Comparison of ENCODE assay signal across 11 mouse cellular contexts in genomic region chr7:67716213-67716878, GRCm38 (mm10). TPM values are rescaled to one million over a fixed set of nuclear protein-coding genes. Genes with fewer than 3 reads are reported as not detected.
DNase-seq lines count a peak whose midpoint lies in the region; ATAC-seq and TF ChIP-seq lines count a peak whose summit lies in the region.
"Had no signal": no experiment of that assay in that cellular context is flagged by ENCODE, and none has a peak within 500 bp of the region (broad histone marks: within the 10 kb centered on the region; RNA-seq: fewer than 3 reads in every experiment).

No protein-coding gene starts in this region.

- no peak overlapping the region for H3K4me2 ChIP-seq in forebrain, postnatal 0 days (ENCODE audit: low read depth)
- no peak overlapping the region for H3K4me2 ChIP-seq in forebrain, embryonic 15.5 days (replicated peaks)
- no peak overlapping the region for H3K4me2 ChIP-seq in liver, embryonic 11.5 days
- H3K4me2 ChIP-seq in liver, embryonic 12.5 days: no peak overlapping the region
- H3K4me2 ChIP-seq in embryonic facial prominence, embryonic 14.5 days (ENCODE audit: low read depth, low read length): no peak overlapping the region
- H3K4me2 ChIP-seq: heart, embryonic 15.5 days; kidney, embryonic 15.5 days had no signal

- no peak for TF ChIP-seq CTCF in forebrain, postnatal 0 days (IDR thresholded peaks at IDR 0.05; ENCODE audit: low read depth)

- no peaks in the 10 kb centered on the region for H3K9me3 ChIP-seq in forebrain, postnatal 0 days (ENCODE audit: low read length)
- no peaks in the 10 kb centered on the region for H3K9me3 ChIP-seq in forebrain, embryonic 15.5 days
- no peaks in the 10 kb centered on the region for H3K9me3 ChIP-seq in liver, embryonic 11.5 days (ENCODE audit: control insufficient read depth, low read length)
- no peaks in the 10 kb centered on the region for H3K9me3 ChIP-seq in liver, embryonic 12.5 days (replicated peaks)
- peaks cover 8% of the 10 kb centered on the region for H3K9me3 ChIP-seq in embryonic facial prominence, embryonic 14.5 days (ENCODE audit: control insufficient read depth, low read length)
- H3K9me3 ChIP-seq: heart, embryonic 15.5 days had no signal

- no peak overlapping the region for H3K4me3 ChIP-seq in forebrain, postnatal 0 days (ENCODE audit: low read depth, low read length)
- no peak overlapping the region for H3K4me3 ChIP-seq in forebrain, embryonic 15.5 days
- no peak overlapping the region for H3K4me3 ChIP-seq in liver, embryonic 11.5 days (ENCODE audit: low read depth, low read length)
- H3K4me3 ChIP-seq in liver, embryonic 12.5 days: no peak overlapping the region
- H3K4me3 ChIP-seq in embryonic facial prominence, embryonic 14.5 days (ENCODE audit: low read depth, low read length): no peak overlapping the region
- H3K4me3 ChIP-seq: heart, embryonic 15.5 days; kidney, embryonic 15.5 days had no signal

- no peaks in the 10 kb centered on the region for H3K27me3 ChIP-seq in forebrain, postnatal 0 days (ENCODE audit: insufficient read depth, low read length)
- H3K27me3 ChIP-seq in forebrain, embryonic 15.5 days: no peaks in the 10 kb centered on the region
- H3K27me3 ChIP-seq in liver, embryonic 11.5 days (replicated peaks; ENCODE audit: control insufficient read depth, insufficient read depth, low read length): no peaks in the 10 kb centered on the region
- H3K27me3 ChIP-seq in liver, embryonic 12.5 days (replicated peaks): no peaks in the 10 kb centered on the region
- no peaks in the 10 kb centered on the region for H3K27me3 ChIP-seq in embryonic facial prominence, embryonic 14.5 days (replicated peaks; ENCODE audit: control insufficient read depth, insufficient read depth, low read length)
- H3K27me3 ChIP-seq: heart, embryonic 15.5 days; kidney, embryonic 15.5 days had no signal

- H3K9ac ChIP-seq in forebrain, postnatal 0 days: no peak overlapping the region
- H3K9ac ChIP-seq in forebrain, embryonic 15.5 days (replicated peaks): no peak overlapping the region
- no peak overlapping the region for H3K9ac ChIP-seq in liver, embryonic 11.5 days (ENCODE audit: low read depth, low read length)
- H3K9ac ChIP-seq in liver, embryonic 12.5 days: no peak overlapping the region
- no peak overlapping the region for H3K9ac ChIP-seq in embryonic facial prominence, embryonic 14.5 days (ENCODE audit: low read depth, low read length)
- H3K9ac ChIP-seq: heart, embryonic 15.5 days; kidney, embryonic 15.5 days had no signal

- 79% methylated on average over 11 of the region's 11 CpGs for WGBS in forebrain, postnatal 0 days
- 73% methylated on average over 10 of the region's 11 CpGs for WGBS in forebrain, embryonic 15.5 days
- WGBS in liver, embryonic 11.5 days: 75% methylated on average over 10 of the region's 11 CpGs
- 64% methylated on average over 9 of the region's 11 CpGs for WGBS in liver, embryonic 12.5 days (ENCODE audit: insufficient replicate concordance)
- WGBS in embryonic facial prominence, embryonic 14.5 days: 79% methylated on average over 10 of the region's 11 CpGs

- peak; percentile 28 for ATAC-seq in forebrain, postnatal 0 days
- no peak; the same call in 1 of the 2 replicates for ATAC-seq in forebrain, embryonic 15.5 days (replicated peaks)
- 0 out of 2 replicates have a peak, but pooled peaks have one; percentile 18 for ATAC-seq in liver, embryonic 11.5 days (replicated peaks; ENCODE audit: low FRiP score)
- no peak for ATAC-seq in liver, embryonic 12.5 days
- ATAC-seq in embryonic facial prominence, embryonic 14.5 days (ENCODE audit: low read depth): 0 out of 2 replicates have a peak, but pooled peaks have one; percentile 42
- ATAC-seq in activated CD4-positive, CD25-positive, alpha-beta regulatory T cell, adult 4 months: no peak

- DNase-seq in forebrain, postnatal 0 days: no peak
- no peak for DNase-seq in liver, embryonic 11.5 days (ENCODE audit: low spot score)
- peak; percentile 40 for DNase-seq in embryonic facial prominence, embryonic 14.5 days (ENCODE audit: low spot score)
- DNase-seq in lung, postnatal 36 days: peak; percentile 70
- no peak for DNase-seq in ovary, postnatal 14 days (ENCODE audit: low spot score)
- DNase-seq: cerebellum, adult 9-11 months had no signal

- no peak overlapping the region for H3K27ac ChIP-seq in forebrain, postnatal 0 days (ENCODE audit: low read depth, low read length)
- no peak overlapping the region for H3K27ac ChIP-seq in forebrain, embryonic 15.5 days (replicated peaks)
- H3K27ac ChIP-seq in liver, embryonic 11.5 days (ENCODE audit: low read depth, low read length): no peak overlapping the region
- H3K27ac ChIP-seq in liver, embryonic 12.5 days: no peak overlapping the region
- H3K27ac ChIP-seq in embryonic facial prominence, embryonic 14.5 days (replicated peaks; ENCODE audit: low read depth, low read length): no peak overlapping the region
- H3K27ac ChIP-seq: heart, embryonic 15.5 days; kidney, embryonic 15.5 days had no signal

- no peaks in the 10 kb centered on the region for H3K36me3 ChIP-seq in forebrain, postnatal 0 days (ENCODE audit: insufficient read depth)
- H3K36me3 ChIP-seq in forebrain, embryonic 15.5 days: peaks cover 7% of the 10 kb centered on the region
- no peaks in the 10 kb centered on the region for H3K36me3 ChIP-seq in liver, embryonic 11.5 days (ENCODE audit: control insufficient read depth, insufficient read depth, low read length)
- peaks cover 13% of the 10 kb centered on the region for H3K36me3 ChIP-seq in liver, embryonic 12.5 days
- peaks cover 38% of the 10 kb centered on the region for H3K36me3 ChIP-seq in embryonic facial prominence, embryonic 14.5 days (ENCODE audit: control insufficient read depth, insufficient read depth, low read length)

- no peaks in the 10 kb centered on the region for H3K4me1 ChIP-seq in forebrain, postnatal 0 days (ENCODE audit: insufficient read depth)
- peaks cover 10% of the 10 kb centered on the region for H3K4me1 ChIP-seq in forebrain, embryonic 15.5 days
- no peaks in the 10 kb centered on the region for H3K4me1 ChIP-seq in liver, embryonic 11.5 days (replicated peaks; ENCODE audit: control insufficient read depth, insufficient read depth, low read length)
- H3K4me1 ChIP-seq in liver, embryonic 12.5 days: no peaks in the 10 kb centered on the region
- H3K4me1 ChIP-seq in embryonic facial prominence, embryonic 14.5 days (ENCODE audit: control insufficient read depth, insufficient read depth, low read length): peaks cover 13% of the 10 kb centered on the region

RNA-seq across cellular contexts. Expression of gene Synm, which starts 43.2 kb away (rescaled TPM):
- 10.7 and 10.9 TPM in 2 replicates for total RNA-seq in forebrain, postnatal 0 days (2014; rRNA removed)
- polyA plus RNA-seq in forebrain, postnatal 0 days (2015; fragmentation: Nextera tagmentation; extraction: Ambion mirVana): 3.8 and 7.0 TPM in 2 replicates
- polyA plus RNA-seq in forebrain, embryonic 15.5 days (2015; fragmentation: Nextera tagmentation; extraction: Ambion mirVana): 3.8 and 4.5 TPM in 2 replicates
- 0.14 and 0.23 TPM in 2 replicates for polyA plus RNA-seq in liver, embryonic 11.5 days (2014; fragmentation: Nextera tagmentation; extraction: Ambion mirVana)
- polyA plus RNA-seq in liver, embryonic 12.5 days (2016; fragmentation: Nextera tagmentation; extraction: Ambion mirVana): 0.13 and 0.17 TPM in 2 replicates
- 2.2 and 2.4 TPM in 2 replicates for polyA plus RNA-seq in embryonic facial prominence, embryonic 14.5 days (2014; fragmentation: Nextera tagmentation; extraction: Ambion mirVana)
- polyA plus RNA-seq in activated CD4-positive, CD25-positive, alpha-beta regulatory T cell, adult 4 months (2017; shearing (Covaris generic)): not detected

Comparison
In these comparisons a context has a peak if more than half of its experiments do, and no peak if none do; other contexts are left out.
1. ATAC-seq: peak in forebrain, postnatal 0 days (single experiment), liver, embryonic 11.5 days (single experiment) and embryonic facial prominence, embryonic 14.5 days (single experiment); none in forebrain, embryonic 15.5 days (single experiment), liver, embryonic 12.5 days (single experiment) and activated CD4-positive, CD25-positive, alpha-beta regulatory T cell, adult 4 months (single experiment).
2. DNase-seq: peak in embryonic facial prominence, embryonic 14.5 days (single experiment) and lung, postnatal 36 days (single experiment); none in forebrain, postnatal 0 days (single experiment), liver, embryonic 11.5 days (single experiment) and ovary, postnatal 14 days (single experiment).